Mouse (Mus musculus) midbrain, embryonic 14.5 days (tissue): ENCODE measurements at regions not wholly inside any gene's neighbourhood (a gene's known extent, or its start where the extent isn't known, plus 50 kb on each side); places are given as distances from the start of the nearest gene placed in this dataset.

ENCODE experiments used
- ATAC-seq: fragments of 200-750 bp; cut with Nextera tagmentation; 2 replicates; pipeline ENCODE4 v1.8.0; 2017; ENCODE audit warnings: moderate number of reproducible peaks, moderate library complexity; ENCODE audit not compliant: low FRiP score, low TSS enrichment
- DNase-seq: peaks from one replicate; pipeline ENCODE4 v3.0.0-alpha.2; 2015
- H3K27ac ChIP-seq: fragments of 300-500 bp; sonication (generic); replicated peaks from 2 replicates; pipeline ENCODE4 v1.5.1; 2014; ENCODE audit warnings: mild to moderate bottlenecking, low read depth, low read length, moderate library complexity
- H3K27me3 ChIP-seq: fragments of 300-500 bp; sonication (generic); 2 replicates; pipeline ENCODE4 v1.6.1; 2014; ENCODE audit warnings: low read length, control low read depth, mixed read lengths; ENCODE audit not compliant: control insufficient read depth, insufficient read depth
- H3K36me3 ChIP-seq: fragments of 300-500 bp; sonication (generic); 2 replicates; pipeline ENCODE4 v1.6.1; 2014; ENCODE audit warnings: low read length, control low read depth; ENCODE audit not compliant: control insufficient read depth, insufficient read depth
- H3K4me1 ChIP-seq: fragments of 300-500 bp; sonication (generic); 2 replicates; pipeline ENCODE4 v1.6.1; 2014; ENCODE audit warnings: mild to moderate bottlenecking, antibody characterized with exemption, low read length, control low read depth; ENCODE audit not compliant: control insufficient read depth, insufficient read depth
- H3K4me2 ChIP-seq: fragments of 300-500 bp; sonication (generic); 2 replicates; pipeline ENCODE4 v1.6.1; 2014; ENCODE audit warnings: mild to moderate bottlenecking, low read length, moderate library complexity
- H3K4me3 ChIP-seq: fragments of 300-500 bp; sonication (generic); replicated peaks from 2 replicates; pipeline ENCODE4 v1.5.1; 2014; ENCODE audit warnings: low read depth, low read length
- H3K9ac ChIP-seq: fragments of 300-500 bp; sonication (generic); replicated peaks from 2 replicates; pipeline ENCODE4 v1.6.1; 2014; ENCODE audit warnings: mild to moderate bottlenecking, low read length, moderate library complexity
- H3K9me3 ChIP-seq: fragments of 300-500 bp; sonication (generic); 2 replicates; pipeline ENCODE4 v1.6.1; 2016; ENCODE audit warnings: low read length, control low read depth, mixed read lengths; ENCODE audit not compliant: control insufficient read depth
- WGBS: fragments of 180-500 bp; shearing (Covaris S2); extraction: QIAGEN DNeasy Blood & Tissue Kit; methylation state at CpG from one replicate; pipeline ENCODE4 v1.1.7; 2014; 5-methylcytosine and 5-hydroxymethylcytosine counted together

GRCm38 (mm10) chr15:36927436-36927835 lies 80.1 kb downstream of the Zfp706 start:
- Histone ChIP-seq H3K36me3 (no peaks in the 10 kb centered on the region), H3K9ac (no peak overlapping the region), H3K4me3 (no peak overlapping the region), H3K4me1 (no peaks in the 10 kb centered on the region), H3K9me3 (no peaks in the 10 kb centered on the region), H3K27ac (no peak overlapping the region), H3K27me3 (no peaks in the 10 kb centered on the region), H3K4me2 (no peak overlapping the region)
- WGBS, result 80% methylated on average over 5 of the region's 5 CpGs
- DNase-seq (no peak), ATAC-seq (no peak)

GRCm38 (mm10) chr15:36924171-36924570 lies 83.4 kb downstream of the Zfp706 start:
- 85% methylated on average over 6 of the region's 6 CpGs for WGBS
- H3K27ac ChIP-seq, result no peak overlapping the region
- no peak overlapping the region for H3K4me2 ChIP-seq
- H3K4me1 ChIP-seq, result no peaks in the 10 kb centered on the region
- no peaks in the 10 kb centered on the region for H3K36me3 ChIP-seq
- H3K27me3 ChIP-seq, result no peaks in the 10 kb centered on the region
- no peak overlapping the region for H3K9ac ChIP-seq
- H3K4me3 ChIP-seq, result no peak overlapping the region
- ATAC-seq (no peak), DNase-seq (no peak)
- no peaks in the 10 kb centered on the region for H3K9me3 ChIP-seq

GRCm38 (mm10) chr15:36921384-36921783 lies 86.2 kb downstream of the Zfp706 start:
- Histone ChIP-seq H3K27me3 (no peaks in the 10 kb centered on the region), H3K9ac (no peak overlapping the region), H3K4me1 (no peaks in the 10 kb centered on the region), H3K9me3 (no peaks in the 10 kb centered on the region), H3K4me2 (no peak overlapping the region), H3K4me3 (no peak overlapping the region), H3K27ac (no peak overlapping the region), H3K36me3 (no peaks in the 10 kb centered on the region)
- ATAC-seq (no peak), DNase-seq (no peak)
- 51% methylated on average over 3 of the region's 3 CpGs for WGBS

GRCm38 (mm10) chr15:36920886-36921285 lies 86.7 kb downstream of the Zfp706 start:
- Histone ChIP-seq H3K9me3 (no peaks in the 10 kb centered on the region), H3K36me3 (no peaks in the 10 kb centered on the region)
- DNase-seq, result no peak

GRCm38 (mm10) chr15:36919704-36920103 lies 87.9 kb downstream of the Zfp706 start:
- Histone ChIP-seq H3K4me2 (no peak overlapping the region), H3K27ac (no peak overlapping the region), H3K9me3 (no peaks in the 10 kb centered on the region), H3K4me1 (no peaks in the 10 kb centered on the region), H3K27me3 (no peaks in the 10 kb centered on the region), H3K9ac (no peak overlapping the region), H3K36me3 (no peaks in the 10 kb centered on the region), H3K4me3 (no peak overlapping the region)
- ATAC-seq, result no peak
- DNase-seq, result no peak
- WGBS, result 94% methylated on average over 5 of the region's 5 CpGs

More at GRCm38 (mm10) chr15:36920886-36921285, 86.7 kb downstream of the Zfp706 start:
- no peak overlapping the region for H3K9ac ChIP-seq
- H3K27ac ChIP-seq, result no peak overlapping the region
- no peaks in the 10 kb centered on the region for H3K4me1 ChIP-seq
- H3K4me2 ChIP-seq, result no peak overlapping the region
- no peaks in the 10 kb centered on the region for H3K27me3 ChIP-seq
- ATAC-seq, result no peak
- no peak overlapping the region for H3K4me3 ChIP-seq

GRCm38 (mm10) chr15:36919209-36919608 lies 88.4 kb downstream of the Zfp706 start:
- 98% methylated on average over 4 of the region's 4 CpGs for WGBS

GRCm38 (mm10) chr15:36916998-36917397 lies 90.6 kb downstream of the Zfp706 start:
- Histone ChIP-seq H3K36me3 (no peaks in the 10 kb centered on the region), H3K4me2 (no peak overlapping the region), H3K9ac (no peak overlapping the region), H3K27me3 (no peaks in the 10 kb centered on the region), H3K27ac (no peak overlapping the region), H3K4me1 (no peaks in the 10 kb centered on the region), H3K4me3 (no peak overlapping the region), H3K9me3 (no peaks in the 10 kb centered on the region)
- DNase-seq (no peak), ATAC-seq (no peak)
- WGBS, result 74% methylated on average over 4 of the region's 4 CpGs

More at GRCm38 (mm10) chr15:36919209-36919608, 88.4 kb downstream of the Zfp706 start:
- no peaks in the 10 kb centered on the region for H3K9me3 ChIP-seq
- no peak overlapping the region for H3K4me3 ChIP-seq
- no peaks in the 10 kb centered on the region for H3K27me3 ChIP-seq
- no peak overlapping the region for H3K4me2 ChIP-seq
- H3K9ac ChIP-seq, result no peak overlapping the region
- DNase-seq, result no peak
- no peak overlapping the region for H3K27ac ChIP-seq
- ATAC-seq, result no peak
- H3K36me3 ChIP-seq, result no peaks in the 10 kb centered on the region
- H3K4me1 ChIP-seq, result no peaks in the 10 kb centered on the region

- DNase-seq (no peak), ATAC-seq (no peak)
- WGBS, result 84% methylated on average over 11 of the region's 11 CpGs
Observed at GRCm38 (mm10) chr15:36914239-36915100, 93.1 kb downstream of the Zfp706 start.

GRCm38 (mm10) chr15:36913308-36913707 lies 94.3 kb downstream of the Zfp706 start:
- DNase-seq, result no peak
- H3K9ac ChIP-seq, result no peak overlapping the region
- H3K27ac ChIP-seq, result no peak overlapping the region
- 94% methylated on average over 7 of the region's 7 CpGs for WGBS
- H3K9me3 ChIP-seq, result no peaks in the 10 kb centered on the region
- no peaks in the 10 kb centered on the region for H3K36me3 ChIP-seq
- H3K27me3 ChIP-seq, result no peaks in the 10 kb centered on the region
- H3K4me3 ChIP-seq, result no peak overlapping the region
- ATAC-seq, result no peak
- no peaks in the 10 kb centered on the region for H3K4me1 ChIP-seq
- H3K4me2 ChIP-seq, result no peak overlapping the region

More at GRCm38 (mm10) chr15:36914239-36915100, 93.1 kb downstream of the Zfp706 start:
- Histone ChIP-seq H3K4me2 (no peak overlapping the region), H3K4me3 (no peak overlapping the region), H3K36me3 (no peaks in the 10 kb centered on the region), H3K27ac (no peak overlapping the region), H3K4me1 (no peaks in the 10 kb centered on the region), H3K9me3 (no peaks in the 10 kb centered on the region), H3K27me3 (no peaks in the 10 kb centered on the region), H3K9ac (no peak overlapping the region)
